16 mouse cellular contexts compared by ENCODE assay signal in the genomic region with DNA sequence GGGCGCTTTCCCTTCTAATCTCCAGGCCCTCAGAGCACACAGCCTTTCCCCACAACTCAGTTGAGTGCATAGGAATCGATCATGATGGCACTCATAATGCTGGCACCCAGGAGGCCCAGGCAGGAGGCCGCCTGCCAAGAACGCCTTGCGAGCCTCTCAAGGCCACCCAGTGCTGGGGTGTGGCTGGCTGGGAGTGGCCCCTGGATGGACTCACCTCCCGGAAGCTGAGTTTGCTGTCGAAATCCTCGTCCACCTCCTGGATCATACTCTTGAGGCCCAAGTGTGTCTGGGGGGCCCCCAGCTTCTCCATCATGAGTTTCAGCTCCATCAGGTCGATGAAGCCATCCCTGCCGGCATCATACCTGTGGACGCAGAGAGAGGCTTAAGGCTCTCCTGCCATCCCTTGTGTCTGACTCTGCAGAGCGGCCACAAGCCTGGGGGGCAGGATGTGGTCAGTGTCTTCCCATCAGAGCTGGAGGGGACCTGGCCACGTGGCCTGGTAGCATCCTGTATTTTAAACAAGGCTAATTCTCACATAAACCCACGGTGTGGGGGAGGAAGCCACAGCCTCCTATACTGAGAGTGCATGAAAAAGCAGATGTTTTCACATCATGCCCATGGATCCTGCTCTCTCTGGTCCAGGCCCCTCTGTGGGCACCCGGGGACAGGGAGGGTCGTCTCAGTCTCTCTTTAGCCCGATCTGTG. TPM values are rescaled to one million over a fixed set of nuclear protein-coding genes. Genes with fewer than 3 reads are reported as not detected.
DNase-seq lines count a peak whose midpoint lies in the region; ATAC-seq lines count a peak whose summit lies in the region.
"Had no signal": no experiment of that assay in that cellular context is flagged by ENCODE, and none has a peak within 500 bp of the region (broad histone marks: within the 10 kb centered on the region; RNA-seq: fewer than 3 reads in every experiment).

No protein-coding gene starts in this region.

- intact Hi-C loops in heart, postnatal 10 days (cut with DNase I), result no loop called here

- H3K4me3 ChIP-seq in heart, embryonic 15.5 days, result no peak overlapping the region
- no peak overlapping the region for H3K4me3 ChIP-seq in kidney, embryonic 15.5 days (replicated peaks)
- no peak overlapping the region for H3K4me3 ChIP-seq in embryonic facial prominence, embryonic 10.5 days
- H3K4me3 ChIP-seq: neural tube, embryonic 12.5 days had no signal

- H3K27me3 ChIP-seq in heart, embryonic 15.5 days, result no peaks in the 10 kb centered on the region
- H3K27me3 ChIP-seq in kidney, embryonic 15.5 days, result no peaks in the 10 kb centered on the region
- H3K27me3 ChIP-seq in embryonic facial prominence, embryonic 10.5 days (replicated peaks; ENCODE audit: low read depth, poor library complexity, severe bottlenecking), result no peaks in the 10 kb centered on the region
- H3K27me3 ChIP-seq: neural tube, embryonic 12.5 days had no signal

- no peak overlapping the region for H3K9ac ChIP-seq in heart, embryonic 15.5 days
- H3K9ac ChIP-seq in kidney, embryonic 15.5 days, result no peak overlapping the region
- H3K9ac ChIP-seq: neural tube, embryonic 12.5 days had no signal

- no peaks in the 10 kb centered on the region for H3K9me3 ChIP-seq in heart, embryonic 15.5 days (replicated peaks)
- no peaks in the 10 kb centered on the region for H3K9me3 ChIP-seq in kidney, embryonic 15.5 days (replicated peaks)
- H3K9me3 ChIP-seq in embryonic facial prominence, embryonic 10.5 days, result no peaks in the 10 kb centered on the region
- H3K9me3 ChIP-seq: neural tube, embryonic 12.5 days had no signal

- 0 out of 2 replicates have a peak overlapping the region, but pooled peaks have one; percentile 22 for H3K27ac ChIP-seq in heart, embryonic 15.5 days
- no peak overlapping the region for H3K27ac ChIP-seq in kidney, embryonic 15.5 days
- no peak overlapping the region for H3K27ac ChIP-seq in embryonic facial prominence, embryonic 10.5 days (replicated peaks)
- H3K27ac ChIP-seq: neural tube, embryonic 12.5 days had no signal

- no peak overlapping the region for H3K4me2 ChIP-seq in heart, embryonic 15.5 days
- H3K4me2 ChIP-seq in kidney, embryonic 15.5 days, result no peak overlapping the region
- H3K4me2 ChIP-seq: neural tube, embryonic 12.5 days had no signal

- DNase-seq in heart, postnatal 10 days, result no peak
- DNase-seq in CD4-positive, CD25-positive, alpha-beta regulatory T cell, adult 2 months (ENCODE audit: low read depth, low spot score), result peak; percentile 35
- DNase-seq in induced T-regulatory cell, adult 2 months (ENCODE audit: low read depth), result peak; percentile 56
- no peak for DNase-seq in frontal cortex, postnatal 25 days (ENCODE audit: low spot score in 2 of 2)
- no peak for DNase-seq in embryonic facial prominence, embryonic 10.5 days (ENCODE audit: low spot score)
- DNase-seq: heart, adult 18-20 months; heart, postnatal 36 days had no signal

- peaks cover 41% of the 10 kb centered on the region for H3K4me1 ChIP-seq in heart, embryonic 15.5 days (replicated peaks)
- H3K4me1 ChIP-seq in kidney, embryonic 15.5 days, result peaks cover 10% of the 10 kb centered on the region
- peaks cover 12% of the 10 kb centered on the region for H3K4me1 ChIP-seq in embryonic facial prominence, embryonic 10.5 days

- 85% methylated on average over 17 of the region's 17 CpGs for WGBS in heart, embryonic 15.5 days
- WGBS in kidney, embryonic 15.5 days, result 86% methylated on average over 17 of the region's 17 CpGs
- WGBS in embryonic facial prominence, embryonic 10.5 days, result 88% methylated on average over 17 of the region's 17 CpGs

- ATAC-seq in heart, embryonic 15.5 days (replicated peaks; ENCODE audit: insufficient number of reproducible peaks, insufficient read depth, low FRiP score, low read depth), result no peak
- ATAC-seq in megakaryocyte, adult 5-6 weeks (ENCODE audit: poor library complexity, severe bottlenecking), result peak; percentile 54
- ATAC-seq in kidney, embryonic 15.5 days (replicated peaks; ENCODE audit: low FRiP score), result no peak

- H3K36me3 ChIP-seq in heart, embryonic 15.5 days, result peaks cover 31% of the 10 kb centered on the region
- H3K36me3 ChIP-seq in kidney, embryonic 15.5 days, result peaks cover 40% of the 10 kb centered on the region
- peaks cover 30% of the 10 kb centered on the region for H3K36me3 ChIP-seq in embryonic facial prominence, embryonic 10.5 days (replicated peaks)

RNA-seq across cellular contexts. Expression of a gene that starts 13.0 kb away (rescaled TPM):
- polyA plus RNA-seq in heart, embryonic 15.5 days (2015; fragmentation: Nextera tagmentation; extraction: Ambion mirVana), result 62.0 and 79.3 TPM in 2 replicates
- total RNA-seq in heart, postnatal 10 days (2021), result 10 to 100 TPM; 30.4 to 36.7 TPM
- 77.1 and 79.0 TPM in 2 replicates for total RNA-seq in megakaryocyte, adult 5-6 weeks (2015)
- 79.7 and 97.2 TPM in 2 replicates for total RNA-seq in megakaryocyte, adult 5-6 weeks (2017)
- polyA plus RNA-seq in kidney, embryonic 15.5 days (2015; fragmentation: Nextera tagmentation; extraction: Ambion mirVana), result 53.9 and 56.7 TPM in 2 replicates
- 40.7 and 41.8 TPM in 2 replicates for polyA plus RNA-seq in embryonic facial prominence, embryonic 10.5 days (2016; fragmentation: Nextera tagmentation; extraction: Ambion mirVana)

RNA-seq across cellular contexts. Expression of a gene that starts 15.6 kb away (rescaled TPM):
- polyA plus RNA-seq in heart, embryonic 15.5 days (2015; fragmentation: Nextera tagmentation; extraction: Ambion mirVana), result not detected in 2 replicates
- total RNA-seq in heart, postnatal 10 days (2021), result not detected
- not detected in 2 replicates for total RNA-seq in megakaryocyte, adult 5-6 weeks (2015)
- total RNA-seq in megakaryocyte, adult 5-6 weeks (2017), result not detected in 2 replicates
- polyA plus RNA-seq in kidney, embryonic 15.5 days (2015; fragmentation: Nextera tagmentation; extraction: Ambion mirVana), result not detected in 2 replicates
- not detected in 2 replicates for polyA plus RNA-seq in embryonic facial prominence, embryonic 10.5 days (2016; fragmentation: Nextera tagmentation; extraction: Ambion mirVana)
- total RNA-seq: heart, adult 18-20 months; heart, postnatal 36 days; layer of hippocampus, postnatal 10 days had no signal
- polyA plus RNA-seq: frontal cortex, adult 2 months; kidney, embryonic 16.5 days; limb, embryonic 14.5 days; neural tube, embryonic 12.5 days; urinary bladder, adult 2 months had no signal

RNA-seq across cellular contexts. Expression of a gene that starts 35.8 kb away (rescaled TPM):
- polyA plus RNA-seq in heart, embryonic 15.5 days (2015; fragmentation: Nextera tagmentation; extraction: Ambion mirVana), result 0.35 TPM in 1 of 2 replicates, not detected in the other
- under 1 TPM in 1 of 2 experiments, not detected in 1; 0.87 TPM for total RNA-seq in heart, postnatal 10 days (2021)
- total RNA-seq in megakaryocyte, adult 5-6 weeks (2015), result not detected in 2 replicates
- not detected in 2 replicates for total RNA-seq in megakaryocyte, adult 5-6 weeks (2017)
- 0.19 TPM in 1 of 2 replicates, not detected in the other for polyA plus RNA-seq in kidney, embryonic 15.5 days (2015; fragmentation: Nextera tagmentation; extraction: Ambion mirVana)
- polyA plus RNA-seq in embryonic facial prominence, embryonic 10.5 days (2016; fragmentation: Nextera tagmentation; extraction: Ambion mirVana), result not detected in 2 replicates
- total RNA-seq: heart, adult 18-20 months; heart, postnatal 36 days; layer of hippocampus, postnatal 10 days had no signal
- polyA plus RNA-seq: kidney, embryonic 16.5 days; neural tube, embryonic 12.5 days had no signal

Comparison
In these comparisons a context has a peak if more than half of its experiments do, and no peak if none do; other contexts are left out.
1. DNase-seq: peak in CD4-positive, CD25-positive, alpha-beta regulatory T cell, adult 2 months (single experiment) and induced T-regulatory cell, adult 2 months (single experiment); none in heart, postnatal 10 days (0 of 2), frontal cortex, postnatal 25 days (0 of 2) and embryonic facial prominence, embryonic 10.5 days (single experiment).